Mouse (Mus musculus): ENCODE measurements around the gene Inpp5k. TPM values are rescaled to one million over a fixed set of nuclear protein-coding genes. Genes with fewer than 3 reads are reported as not detected.

Gene Inpp5k
- 76.3 TPM for polyA plus RNA-seq (2017; shearing (Covaris generic))

DNA sequence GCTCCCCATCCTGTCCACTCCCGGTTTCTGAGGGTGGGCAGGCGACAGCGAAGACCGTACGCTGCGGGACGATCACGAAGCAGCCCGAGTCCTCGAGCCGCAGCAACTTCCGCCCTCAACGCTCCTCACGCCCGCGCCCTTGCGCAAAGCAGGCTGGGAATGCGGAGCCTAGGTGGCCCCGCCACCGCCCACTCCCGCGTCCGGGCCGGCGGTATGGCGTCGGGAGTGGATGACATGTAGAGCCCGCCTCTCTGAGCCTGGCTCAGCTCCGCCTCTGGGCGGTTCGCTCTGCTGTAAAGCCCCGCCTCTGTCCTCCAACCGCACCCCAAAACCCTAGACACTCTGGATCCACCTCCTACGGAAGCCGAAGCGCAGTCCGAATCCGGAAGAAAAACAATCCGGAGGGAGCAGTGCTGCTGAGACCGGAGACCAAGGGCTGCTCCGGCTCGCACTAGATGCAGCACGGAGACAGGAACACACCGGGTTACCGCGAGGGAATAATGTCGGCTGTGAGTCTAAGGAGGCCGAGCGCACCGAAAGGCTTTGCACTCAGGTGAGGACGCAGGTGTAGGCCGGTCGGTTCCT, at the start of gene Inpp5k:
TSS of gene Inpp5k (plus strand) at position 344 of the 585 bp plus-strand sequence.

DNA sequence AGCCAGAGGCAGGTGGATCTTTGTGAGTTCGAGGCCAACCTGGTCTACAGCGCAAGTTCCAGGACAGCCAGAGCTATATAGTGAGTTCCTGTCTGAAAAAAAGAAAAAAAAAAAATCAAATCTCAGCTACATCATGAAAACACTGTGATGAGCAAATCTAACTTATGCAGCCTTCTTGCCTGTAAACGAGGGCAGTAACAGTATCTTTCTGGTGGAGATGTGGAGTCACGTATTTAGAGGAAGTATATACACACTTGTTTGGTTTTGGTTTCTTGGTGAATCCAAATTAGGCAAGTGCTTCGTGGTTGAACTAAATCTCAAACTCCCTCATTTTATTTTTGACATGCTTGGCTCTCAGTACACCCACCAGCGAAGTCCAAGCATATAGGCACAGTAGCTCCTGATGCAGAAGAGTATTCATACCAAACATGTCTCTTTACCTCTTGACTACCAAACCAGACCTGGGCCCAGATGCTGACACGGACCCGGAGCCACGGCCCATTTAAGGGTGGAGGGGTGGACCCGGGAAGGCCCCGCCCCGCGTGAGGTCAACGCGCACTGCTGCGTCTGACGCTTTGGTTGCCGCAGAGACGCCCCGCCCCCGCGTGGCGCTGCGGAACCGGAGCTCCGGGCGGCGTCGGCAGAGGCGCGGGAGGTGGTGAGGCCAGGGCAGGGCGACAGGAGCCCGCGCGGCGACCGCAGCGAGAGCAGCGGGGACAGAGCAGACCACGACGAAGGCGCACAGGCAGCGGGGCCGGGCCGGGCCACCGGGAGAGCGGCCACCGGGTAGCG, 43.1 kb upstream of the Inpp5k start, which contains the start of gene Pitpna:
TSS of gene Pitpna (plus strand) at position 605 of the 792 bp plus-strand sequence.

DNA sequence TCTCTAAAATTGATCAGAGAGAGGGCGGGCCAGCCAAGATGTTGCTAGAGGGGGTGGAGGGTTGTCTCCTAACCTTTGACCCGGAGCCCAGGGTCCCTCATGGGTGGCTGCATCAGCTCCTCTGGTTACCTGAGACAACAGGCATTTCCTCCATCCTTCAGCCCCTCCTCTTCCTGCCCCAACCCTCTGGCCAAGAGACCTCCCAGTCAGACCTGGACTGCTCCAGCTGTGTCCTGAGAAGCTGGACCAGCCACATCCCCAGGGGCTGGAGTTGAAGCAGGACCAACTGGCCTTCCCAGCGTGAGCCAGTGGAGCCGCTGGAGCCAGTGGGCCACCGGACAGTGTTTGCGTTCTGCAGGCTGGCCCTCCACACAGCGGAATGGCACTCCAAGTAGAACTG, 19.5 kb downstream of the Inpp5k start, which contains the start of gene Myo1c:
TSS of gene Myo1c (plus strand) at position 194 of the 400 bp plus-strand sequence.

DNA sequence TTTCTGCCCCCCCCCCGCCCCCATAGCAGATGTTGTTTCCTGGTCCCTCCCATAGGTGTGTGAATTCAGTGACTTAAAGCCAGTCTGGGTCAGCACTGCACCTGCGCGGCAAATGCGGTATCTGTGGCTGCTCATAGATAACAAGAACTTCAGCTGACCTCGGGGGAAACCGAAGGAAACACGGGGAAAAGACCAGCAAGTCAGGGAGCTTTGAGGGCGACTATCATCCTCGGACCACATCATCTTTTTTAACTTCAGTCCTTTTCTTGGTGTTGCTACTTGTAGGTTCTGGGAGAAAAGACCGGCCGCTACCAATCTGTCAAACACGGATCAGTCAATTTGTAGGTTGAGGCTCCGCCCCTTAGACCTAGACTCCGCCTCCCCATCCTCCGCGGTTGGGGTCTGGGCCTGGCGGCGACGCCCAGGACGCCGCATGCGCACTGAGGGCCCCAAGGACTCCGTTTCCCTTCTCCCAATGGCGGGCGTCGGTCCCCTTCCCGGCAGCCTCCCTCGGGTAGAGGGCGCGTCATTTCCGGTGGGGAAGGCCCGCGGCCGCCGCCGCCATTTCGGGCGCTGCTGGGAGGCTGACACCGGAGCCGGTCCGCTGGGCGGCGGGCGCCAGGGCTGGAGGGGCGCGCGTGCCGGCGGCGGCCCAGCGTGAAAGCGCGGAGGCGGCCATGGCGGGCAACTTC, 48.1 kb downstream of the Inpp5k start, which contains the start of gene Crk:
TSS of gene Crk (plus strand) at position 513 of the 692 bp plus-strand sequence.

Other genes with a start within 250 kb of the Inpp5k start
- gene Serpinf1, start 208.3 kb upstream of the Inpp5k start, polyA plus RNA-seq (2017; shearing (Covaris generic)), result 0.65 TPM
- not detected for gene Serpinf2, start 191.4 kb upstream of the Inpp5k start, polyA plus RNA-seq (2017; shearing (Covaris generic))
- 9.1 TPM for gene Wdr81, start 176.3 kb upstream of the Inpp5k start, polyA plus RNA-seq (2017; shearing (Covaris generic))
- 2.9 TPM for gene Tlcd2, start 169.3 kb upstream of the Inpp5k start, polyA plus RNA-seq (2017; shearing (Covaris generic))
- 47.3 TPM for gene Prpf8, start 144.2 kb upstream of the Inpp5k start, polyA plus RNA-seq (2017; shearing (Covaris generic))
- not detected for gene Rilp, start 120.9 kb upstream of the Inpp5k start, polyA plus RNA-seq (2017; shearing (Covaris generic))
- not detected for gene Scarf1, start 117.4 kb upstream of the Inpp5k start, polyA plus RNA-seq (2017; shearing (Covaris generic))
- 18.7 TPM for gene Slc43a2, start 99.3 kb upstream of the Inpp5k start, polyA plus RNA-seq (2017; shearing (Covaris generic))
- 297 TPM for gene Pitpna, start 42.9 kb upstream of the Inpp5k start, polyA plus RNA-seq (2017; shearing (Covaris generic))
- gene Myo1c, start 19.5 kb downstream of the Inpp5k start, polyA plus RNA-seq (2017; shearing (Covaris generic)), result 14.9 TPM
- gene Crk, start 48.3 kb downstream of the Inpp5k start, polyA plus RNA-seq (2017; shearing (Covaris generic)), result 82.3 TPM
- 185 TPM for gene Ywhae, start 101.9 kb downstream of the Inpp5k start, polyA plus RNA-seq (2017; shearing (Covaris generic))
- not detected for gene Doc2b, start 165.1 kb downstream of the Inpp5k start, polyA plus RNA-seq (2017; shearing (Covaris generic))

Data from effector memory CD4-positive, alpha-beta T cell, adult 5 months (primary cell).